Mouse (Mus musculus): ENCODE results near the gene Piezo1.
A peak's percentile ranks its signal among the peaks of the same experiment; 100 is the strongest.

Piezo1 gene

GRCm38 (mm10) chr8:122569996-122570395 is 18.9 kb upstream of the Piezo1 start:
- no peak for DNase-seq (ENCODE audit: low spot score)

DNA sequence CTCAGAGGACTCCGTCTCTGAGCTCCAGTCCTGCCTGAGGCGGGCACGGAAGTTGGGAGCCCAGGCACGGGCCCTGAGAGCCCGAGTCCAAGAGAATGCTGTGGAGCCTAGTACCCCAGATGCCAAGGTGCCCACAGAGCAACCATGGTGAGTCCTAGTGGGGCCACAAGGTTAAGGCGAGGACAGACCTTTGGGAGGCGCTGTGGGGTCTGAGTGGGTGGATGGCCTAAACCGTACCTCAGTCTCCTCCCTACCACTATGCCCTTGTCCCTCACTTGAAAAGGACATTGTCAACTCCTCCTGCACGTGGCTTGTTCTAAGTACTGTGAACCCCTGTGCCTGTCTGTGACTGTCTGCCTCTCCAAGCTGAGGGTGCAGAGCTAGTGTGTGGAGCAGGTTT is 18.2 kb upstream of the Piezo1 start:
- DNase-seq (ENCODE audit: low spot score) = no peak

DNA sequence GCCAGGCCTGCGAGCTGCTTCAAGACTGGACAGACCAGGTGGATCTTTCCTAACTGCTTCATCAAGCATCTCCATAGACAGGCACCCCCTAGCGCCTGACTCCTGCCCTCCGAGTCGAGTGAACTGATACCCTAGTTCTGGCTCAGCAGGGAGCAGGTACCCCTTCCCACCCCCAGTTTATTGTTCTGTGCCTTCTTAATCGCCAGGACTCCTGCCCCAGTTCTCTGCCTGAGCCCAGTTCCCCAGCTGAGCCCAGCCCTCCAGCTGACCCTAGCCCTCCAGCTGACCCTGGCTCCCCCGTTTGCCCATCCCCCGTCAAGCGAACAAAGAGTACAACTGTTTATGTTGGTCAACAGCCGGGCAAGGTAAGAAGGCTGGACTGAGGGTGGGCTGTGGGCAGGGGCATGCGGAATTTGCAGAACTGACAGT is 17.8 kb upstream of the Piezo1 start:
- no peak for DNase-seq (ENCODE audit: low spot score)

DNA sequence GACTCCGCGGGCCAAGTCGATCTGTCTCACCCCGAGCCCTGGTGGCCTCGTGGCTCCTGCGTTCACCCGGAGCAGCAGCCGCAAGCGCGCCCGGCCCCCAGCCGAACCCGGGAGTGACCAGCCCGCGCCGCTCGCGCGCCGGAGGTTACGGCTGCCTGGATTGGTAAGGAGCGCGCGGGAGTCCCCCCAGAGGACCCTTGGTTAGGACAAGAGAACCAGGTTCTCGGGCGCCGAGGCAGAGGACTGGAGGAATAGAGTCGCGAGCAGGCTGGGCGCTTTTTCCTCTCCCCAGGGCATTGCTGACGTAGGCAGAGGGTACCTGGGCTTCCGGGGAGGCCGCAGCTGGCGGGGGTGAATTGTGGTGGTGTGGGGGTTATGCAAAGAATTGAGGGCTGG is 17.0 kb upstream of the Piezo1 start:
- no peak for DNase-seq (ENCODE audit: low spot score)

DNA sequence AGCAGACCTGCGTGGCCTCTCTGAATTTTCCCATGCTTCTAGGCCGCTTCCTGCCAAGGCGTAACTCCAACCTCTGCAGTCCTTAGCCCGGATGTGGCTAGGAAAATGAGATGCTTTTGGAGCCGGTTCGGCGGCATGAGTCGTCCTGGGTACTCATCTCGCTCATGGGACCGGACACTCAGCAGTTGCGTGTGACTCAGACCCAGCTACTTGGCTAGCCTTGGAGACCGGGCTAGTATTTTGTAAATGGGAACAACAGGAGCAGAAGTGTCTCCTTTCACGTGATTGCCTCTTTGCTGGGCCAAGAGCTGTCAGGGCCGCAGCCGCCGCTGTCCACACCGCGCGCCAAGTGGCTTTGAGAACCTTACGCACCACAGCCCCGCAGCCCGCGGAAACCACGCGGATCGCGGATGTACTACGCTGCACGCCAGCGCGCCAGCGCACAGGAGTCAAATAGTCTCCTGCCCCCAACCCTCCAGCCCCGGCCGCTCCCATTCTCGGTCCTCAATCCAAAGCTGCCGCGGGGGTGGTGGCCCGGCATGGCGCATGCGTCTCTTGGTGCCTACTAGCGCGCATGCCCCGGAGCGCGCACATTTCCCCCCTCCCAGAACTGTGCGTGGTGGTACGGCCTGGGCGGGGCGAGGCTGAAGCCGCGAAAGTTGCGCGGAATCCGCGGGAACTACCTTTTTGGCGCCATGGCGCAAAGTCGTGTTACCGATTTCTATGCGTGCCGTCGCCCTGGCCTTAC is 16.4 kb upstream of the Piezo1 start, which contains the start of gene Cdt1:
Gene Cdt1 (plus strand): TSS at position 655 of the 748 bp plus-strand sequence.
- peak; percentile 96 for DNase-seq (ENCODE audit: low spot score)

DNA sequence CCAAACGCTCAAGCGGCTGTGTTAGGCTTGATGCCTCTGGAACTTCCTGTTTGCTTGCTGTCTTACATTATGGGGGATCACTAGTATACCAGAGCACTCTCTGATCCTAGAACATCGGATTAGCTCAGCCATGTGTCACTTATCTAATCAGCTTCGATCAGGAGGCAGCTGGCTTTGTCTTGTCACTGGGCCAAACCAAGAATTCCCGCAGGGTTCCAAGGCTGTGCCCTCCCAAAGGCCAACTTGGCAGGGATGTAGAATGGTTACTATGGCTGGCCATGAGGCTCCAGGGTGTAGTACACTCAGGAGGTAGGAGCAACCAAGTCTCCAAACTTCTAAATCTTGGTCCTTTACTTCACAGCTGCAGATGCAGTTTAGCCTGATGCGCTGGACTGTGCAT is 15.6 kb upstream of the Piezo1 start:
- peak; percentile 28 for DNase-seq (ENCODE audit: low spot score)

DNA sequence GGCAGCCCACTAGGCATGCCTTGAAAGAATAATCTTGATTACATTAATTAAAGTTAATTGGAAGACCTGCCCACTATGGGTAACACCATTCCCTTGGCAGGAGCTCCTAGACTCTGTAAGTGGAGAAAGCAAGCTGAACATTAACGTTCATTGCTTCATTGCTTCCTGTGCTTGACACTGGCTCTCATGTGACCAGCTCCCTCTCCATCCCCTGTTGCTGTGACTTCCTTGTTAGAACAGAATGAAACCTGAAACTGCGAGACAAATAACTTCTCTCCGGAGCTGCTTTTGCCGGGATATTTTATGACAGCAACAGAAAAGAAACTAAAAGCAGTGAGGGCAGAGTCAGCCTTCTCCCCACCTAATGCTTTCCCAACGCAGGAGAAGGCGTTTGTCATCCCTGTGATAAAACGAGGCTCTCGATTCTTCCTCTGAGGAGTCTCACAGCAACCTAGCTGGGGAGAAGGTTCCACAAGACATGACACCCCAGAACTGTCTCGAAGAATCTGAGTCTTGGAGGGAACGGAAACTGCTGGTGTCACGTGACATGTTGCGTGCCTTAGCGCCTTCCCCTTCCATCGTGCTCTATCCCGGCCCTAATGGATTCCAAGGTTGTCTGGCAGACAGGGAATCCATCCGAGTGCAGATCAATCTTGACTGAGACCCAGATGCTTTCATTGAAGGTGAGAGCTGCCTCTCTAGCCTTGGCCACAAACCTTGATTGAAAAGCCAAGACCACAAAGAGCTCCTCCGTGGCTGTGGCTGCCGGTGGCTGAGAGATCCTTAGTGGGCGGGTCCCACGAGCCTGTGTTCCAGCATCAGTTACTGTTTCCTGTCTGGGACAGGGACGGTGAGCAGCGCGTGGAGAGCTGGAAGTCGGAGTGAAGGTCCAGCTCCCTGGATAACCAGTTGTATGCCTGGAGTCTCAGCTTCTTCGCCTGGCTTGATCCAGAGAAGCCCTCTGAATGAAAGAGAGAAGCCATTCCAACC is 13.5 kb upstream of the Piezo1 start:
- no peak for DNase-seq (ENCODE audit: low spot score)

GRCm38 (mm10) chr8:122561199-122561598 is 10.1 kb upstream of the Piezo1 start:
- no peak for DNase-seq (ENCODE audit: low spot score)

GRCm38 (mm10) chr8:122558671-122559349 is 7.7 kb upstream of the Piezo1 start:
- DNase-seq (ENCODE audit: low spot score) = no peak

DNA sequence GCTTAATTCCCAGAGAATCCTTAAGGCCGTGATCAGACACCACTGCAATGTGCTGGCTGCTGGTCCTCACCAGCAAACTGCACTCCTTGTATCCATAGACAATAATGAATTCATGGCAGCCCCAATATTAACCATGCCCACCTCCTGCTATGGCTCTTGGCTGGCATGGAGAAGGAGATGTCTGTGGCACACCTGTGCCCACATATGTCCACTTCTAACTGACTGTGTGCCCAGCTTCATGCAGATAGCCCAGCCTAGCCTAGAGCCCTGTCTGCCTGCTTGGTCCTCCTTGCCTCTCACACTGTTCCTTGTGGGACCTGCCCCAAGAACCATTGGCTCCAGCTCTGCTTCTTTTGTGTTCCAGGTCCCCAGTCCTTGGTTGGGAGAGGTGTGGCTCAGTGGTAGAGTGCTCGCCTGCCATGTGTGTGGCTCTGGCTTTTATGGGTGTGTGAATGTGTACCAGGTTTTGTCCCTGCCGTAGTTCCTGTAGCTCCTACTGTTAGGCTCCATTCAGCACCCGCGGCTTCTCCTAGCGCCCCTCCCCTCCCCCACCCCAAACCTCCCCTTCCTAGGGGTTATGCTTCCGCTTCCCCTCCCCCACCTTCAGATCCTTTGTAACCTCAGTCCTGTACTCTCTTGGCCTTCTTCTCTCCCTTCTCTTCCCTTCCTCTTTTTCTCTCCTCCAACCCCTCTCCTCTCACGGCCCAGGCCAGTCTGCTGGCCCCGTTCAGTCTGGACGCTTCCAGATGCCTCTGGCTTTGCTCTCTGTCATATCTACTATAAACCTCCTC is 6.3 kb upstream of the Piezo1 start:
- no peak for DNase-seq (ENCODE audit: low spot score)

DNA sequence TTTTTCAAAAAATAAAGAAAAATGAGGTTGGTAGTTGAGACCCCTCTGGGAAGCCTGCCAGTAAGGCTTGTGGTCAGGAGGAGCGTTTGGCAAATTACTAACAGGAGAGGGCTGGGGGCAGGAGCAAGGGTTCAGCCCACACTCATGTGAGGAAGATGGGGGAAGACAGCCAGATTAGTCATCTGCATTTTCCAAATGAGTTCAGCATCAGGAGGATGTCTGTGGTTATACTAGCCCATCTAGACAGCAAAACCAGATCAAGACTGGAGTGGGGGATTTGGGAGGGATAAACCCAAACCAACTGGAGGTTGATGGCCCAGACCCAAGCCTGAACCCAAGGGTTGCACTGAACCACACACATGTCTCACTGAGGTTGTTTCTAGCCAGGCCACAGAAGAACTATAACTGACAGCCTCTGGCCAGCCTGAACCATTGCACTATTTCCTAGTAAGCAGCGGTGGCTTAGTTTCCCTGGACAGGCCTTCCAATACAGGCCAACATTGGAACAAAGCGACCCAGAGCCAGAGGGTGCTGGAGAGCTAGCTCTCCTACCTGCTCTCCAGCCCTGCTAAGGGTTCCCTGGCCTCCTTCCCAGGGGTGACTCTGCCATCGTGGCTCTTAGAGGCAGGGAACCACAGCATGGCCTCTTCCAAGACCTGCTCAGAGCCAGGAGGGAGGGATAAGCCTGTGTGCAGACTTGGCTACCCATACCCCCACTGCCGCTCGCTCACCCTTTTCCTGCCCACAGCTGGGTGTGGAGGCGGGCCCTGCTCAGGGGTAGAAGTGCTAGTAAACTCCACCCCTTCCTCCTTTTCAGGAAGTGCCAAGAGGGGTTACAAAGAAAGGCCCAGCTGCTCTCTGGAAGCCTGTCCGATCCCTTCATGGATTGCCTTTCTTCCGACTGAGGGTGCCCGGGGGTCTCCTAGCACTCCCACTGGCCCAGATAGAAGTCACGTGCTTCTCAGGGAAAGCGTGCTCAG is 5.2 kb upstream of the Piezo1 start:
- DNase-seq (ENCODE audit: low spot score) = peak; percentile 52

- no peak for DNase-seq (ENCODE audit: low spot score)
Measured at GRCm38 (mm10) chr8:122554786-122555185, 3.7 kb upstream of the Piezo1 start.

DNA sequence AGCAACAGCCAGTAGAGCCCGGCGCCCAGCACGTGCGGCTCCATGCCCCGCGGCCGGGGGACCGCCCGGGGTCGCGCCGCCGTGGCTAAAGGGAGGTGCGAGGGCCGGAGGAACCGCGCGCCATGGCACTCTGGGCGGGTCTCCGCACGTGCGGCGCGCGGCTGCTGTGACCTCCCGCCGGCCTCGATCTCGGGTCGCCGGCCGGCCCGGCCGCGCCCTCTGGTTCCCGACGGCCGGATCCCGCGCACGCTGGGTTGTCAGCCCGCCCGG is 199 bp downstream of the Piezo1 start:
- no peak for DNase-seq (ENCODE audit: low spot score)

DNA sequence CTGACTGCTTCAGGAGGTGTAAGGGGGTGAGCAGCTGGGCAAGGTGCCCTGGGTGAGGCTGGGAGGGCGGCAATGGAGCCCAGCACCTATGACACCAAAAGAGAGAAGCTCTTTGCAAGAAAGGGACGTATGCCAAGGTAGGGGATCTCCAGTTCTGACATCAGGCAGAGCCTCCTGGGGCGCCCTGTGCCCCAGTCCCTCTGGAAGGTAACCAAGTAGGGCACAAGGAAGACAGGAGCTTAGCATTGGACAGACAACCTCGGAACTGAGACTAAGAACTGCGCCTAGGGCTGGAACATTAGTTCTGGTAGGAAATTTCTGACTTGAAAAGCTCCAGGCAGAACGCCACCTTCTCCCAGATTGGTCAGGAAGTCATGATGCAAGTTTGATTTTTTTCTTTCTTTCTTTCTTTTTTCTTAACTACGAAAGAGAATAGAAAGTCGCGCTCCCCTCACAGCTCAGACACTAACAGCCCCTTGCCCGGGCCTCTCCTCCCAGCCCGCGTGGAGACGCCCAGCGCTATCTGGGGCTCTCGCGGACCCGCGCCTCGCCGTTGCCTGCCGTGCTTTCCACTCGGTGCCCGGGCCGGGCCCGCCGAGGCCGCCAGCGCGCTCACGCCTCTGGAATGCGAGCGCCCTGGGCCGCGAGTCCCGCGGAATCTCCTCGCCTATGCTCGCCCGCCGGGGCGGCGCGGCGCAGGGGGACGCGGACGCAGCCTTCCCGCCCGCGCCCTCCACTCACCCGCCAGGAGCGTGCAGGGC is 715 bp downstream of the Piezo1 start:
- peak; percentile 66 for DNase-seq (ENCODE audit: low spot score)

- no peak for DNase-seq (ENCODE audit: low spot score)
Measured at GRCm38 (mm10) chr8:122548891-122549439, 2.2 kb downstream of the Piezo1 start.

DNA sequence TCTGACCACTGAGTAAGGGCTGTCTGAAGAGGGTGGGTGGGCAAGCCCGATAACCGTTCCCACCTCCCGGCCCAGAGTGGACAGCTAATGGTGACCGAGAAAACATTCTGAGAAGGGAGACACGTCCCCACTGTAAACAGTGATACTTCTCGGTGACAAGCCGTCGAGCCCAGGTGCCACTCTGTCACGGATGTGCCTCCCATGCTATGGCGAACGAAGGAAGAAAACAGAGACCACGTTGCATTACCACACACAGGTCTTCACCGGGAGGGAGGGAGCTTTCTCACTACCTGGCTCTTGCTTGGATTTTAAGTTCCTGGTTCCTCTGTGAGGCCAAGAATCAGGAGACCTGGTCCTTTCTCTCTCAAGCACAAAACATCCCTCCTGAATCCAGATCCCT is 2.8 kb downstream of the Piezo1 start:
- DNase-seq (ENCODE audit: low spot score) = no peak

DNA sequence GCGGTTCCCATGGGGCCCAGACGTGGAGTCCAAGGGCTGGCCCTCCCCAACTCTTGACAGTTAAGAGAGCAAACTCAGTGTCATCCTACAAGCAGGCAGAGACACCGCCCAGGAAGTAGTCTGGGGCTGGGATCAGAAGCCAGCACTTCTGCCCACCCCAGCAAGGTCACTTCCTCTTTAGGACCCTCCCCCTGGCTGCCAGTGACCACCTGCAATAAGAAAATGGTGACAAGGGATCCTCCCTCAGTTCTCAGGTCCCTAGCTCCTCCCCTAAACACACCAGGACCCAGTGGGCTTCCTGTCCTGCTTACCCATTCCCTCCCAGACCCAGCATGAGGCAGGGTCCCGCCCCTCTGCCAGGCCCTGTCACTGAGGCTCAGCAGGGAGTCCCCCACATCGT is 3.3 kb downstream of the Piezo1 start:
- no peak for DNase-seq (ENCODE audit: low spot score)

GRCm38 (mm10) chr8:122546811-122547453 is 4.2 kb downstream of the Piezo1 start:
- peak; percentile 33 for DNase-seq (ENCODE audit: low spot score)
